Mouse (Mus musculus): ENCODE data around the gene Fzd2. TPM values are rescaled to one million over a fixed set of nuclear protein-coding genes. Genes with fewer than 3 reads are reported as not detected.

The Fzd2 gene
- total RNA-seq, 1 experiment from 2014 or later, result not detected

- no peak; the same call in 1 of the 2 replicates for ATAC-seq (replicated peaks; ENCODE audit: insufficient number of reproducible peaks, low FRiP score, low TSS enrichment, poor library complexity, severe bottlenecking)
Measured at GRCm38 (mm10) chr11:102651381-102651780, 47.2 kb downstream of the Fzd2 start.

GRCm38 (mm10) chr11:102652844-102653243, 48.6 kb downstream of the Fzd2 start:
- no peak for ATAC-seq (replicated peaks; ENCODE audit: insufficient number of reproducible peaks, low FRiP score, low TSS enrichment, poor library complexity, severe bottlenecking)

- no peak for ATAC-seq (replicated peaks; ENCODE audit: insufficient number of reproducible peaks, low FRiP score, low TSS enrichment, poor library complexity, severe bottlenecking)
Measured at GRCm38 (mm10) chr11:102655888-102656287, 51.7 kb downstream of the Fzd2 start.

- ATAC-seq (replicated peaks; ENCODE audit: insufficient number of reproducible peaks, low FRiP score, low TSS enrichment, poor library complexity, severe bottlenecking), result no peak
Measured at GRCm38 (mm10) chr11:102656326-102656926, 52.2 kb downstream of the Fzd2 start.

- ATAC-seq (replicated peaks; ENCODE audit: insufficient number of reproducible peaks, low FRiP score, low TSS enrichment, poor library complexity, severe bottlenecking), result no peak
Measured at GRCm38 (mm10) chr11:102656931-102657330, 52.7 kb downstream of the Fzd2 start.

Other genes starting within 250 kb of the Fzd2 start
- 2.2 to 10.4 TPM (median 8.0 TPM) in 3 replicates for gene Slc4a1, start 238.2 kb upstream of the Fzd2 start, total RNA-seq (2017)
- gene Rundc3a, start 211.0 kb upstream of the Fzd2 start, total RNA-seq (2017), result 4.8 TPM in 1 of 3 replicates, not detected in the others
- 20.2 to 30.1 TPM (median 25.0 TPM) in 3 replicates for gene Slc25a39, start 196.4 kb upstream of the Fzd2 start, total RNA-seq (2017)
- gene Grn, start 174.1 kb upstream of the Fzd2 start, total RNA-seq (2017), result 62.3 to 97.9 TPM (median 97.8 TPM) in 3 replicates
- gene Fam171a2, start 156.7 kb upstream of the Fzd2 start, total RNA-seq (2017), result not detected in 3 replicates
- 50.3 to 142 TPM (median 82.3 TPM) in 3 replicates for gene Itga2b, start 134.3 kb upstream of the Fzd2 start, total RNA-seq (2017)
- gene Gpatch8, start 48.0 kb upstream of the Fzd2 start, total RNA-seq (2017), result 25.6 to 52.6 TPM (median 34.8 TPM) in 3 replicates
- gene Gm11627, start 24.9 kb upstream of the Fzd2 start, total RNA-seq (2017), result not detected in 3 replicates
- gene Meioc, start 59.3 kb downstream of the Fzd2 start, total RNA-seq (2017), result 0.21 TPM in 1 of 3 replicates, not detected in the others
- gene Ccdc43, start 93.4 kb downstream of the Fzd2 start, total RNA-seq (2017), result 26.8 to 44.5 TPM (median 32.6 TPM) in 3 replicates
- 2.1 TPM in 1 of 3 replicates, not detected in the others for gene Adam11, start 157.0 kb downstream of the Fzd2 start, total RNA-seq (2017)
- not detected in 3 replicates for gene Gjc1, start 215.3 kb downstream of the Fzd2 start, total RNA-seq (2017)
- not detected in 3 replicates for gene Higd1b, start 231.5 kb downstream of the Fzd2 start, total RNA-seq (2017)